Mouse (Mus musculus): ENCODE measurements at regions not wholly inside any gene's neighbourhood (a gene's known extent, or its start where the extent isn't known, plus 50 kb on each side); places are given as distances from the start of the nearest gene placed in this dataset.

DNA sequence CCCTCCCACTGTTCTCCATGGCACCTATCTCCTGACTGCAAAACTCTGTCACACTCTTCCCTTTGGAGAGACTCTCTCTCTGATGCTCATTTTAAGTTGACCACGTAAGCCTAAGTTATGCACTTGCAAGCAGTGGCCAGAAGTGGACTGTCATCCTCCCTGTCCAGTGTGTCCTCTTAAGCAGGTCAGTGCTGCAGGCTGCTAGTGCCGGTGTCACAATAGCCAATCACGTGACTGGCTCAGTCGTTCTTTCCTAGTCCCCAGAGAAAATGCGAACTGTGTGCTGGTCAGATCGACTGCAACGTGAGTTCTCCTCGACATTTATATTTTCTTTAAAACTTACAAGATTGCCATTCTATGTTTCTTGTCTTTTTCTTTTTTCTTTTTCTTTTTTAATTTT is 84.6 kb upstream of the Pced1b start:
- no peak for DNase-seq
- H3K27me3 ChIP-seq (replicated peaks; ENCODE audit: control insufficient read depth, insufficient read depth, low read length), result no peaks in the 10 kb centered on the region

DNA sequence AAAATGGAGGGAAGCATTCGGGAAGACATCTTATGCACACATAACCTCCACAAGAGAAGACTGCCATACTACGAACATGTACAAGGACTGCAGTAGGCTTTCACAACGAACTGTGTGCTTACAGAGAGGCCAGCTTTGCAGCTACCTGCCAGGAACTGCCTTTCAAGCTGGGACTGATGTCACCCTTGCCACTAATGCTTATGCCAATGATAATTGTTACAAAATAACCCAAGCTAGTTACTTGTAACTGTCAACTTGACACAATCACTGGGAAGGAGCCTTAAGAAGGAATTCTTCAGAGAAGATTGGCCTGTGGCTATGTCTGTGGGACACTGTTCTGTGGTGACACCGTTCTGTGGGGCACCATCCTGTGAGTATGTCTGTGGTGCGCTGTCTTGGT is 85.4 kb upstream of the Pced1b start:
- TF ChIP-seq POLR2A (IDR thresholded peaks at IDR 0.05; ENCODE audit: low read depth, low read length), result no peak
- WGBS, result 89% methylated on average over 5 of the region's 5 CpGs
- H3K27ac ChIP-seq (ENCODE audit: insufficient read depth, low read depth, low read length), result no peak overlapping the region
- no peaks in the 10 kb centered on the region for H3K27me3 ChIP-seq (replicated peaks; ENCODE audit: control insufficient read depth, insufficient read depth, low read length)
- H3K4me3 ChIP-seq (ENCODE audit: insufficient read depth, low read depth, low read length), result no peak overlapping the region
- no peak for DNase-seq
- no peaks in the 10 kb centered on the region for H3K4me1 ChIP-seq (ENCODE audit: control insufficient read depth, insufficient read depth, low read length)
- no peaks in the 10 kb centered on the region for H3K36me3 ChIP-seq (ENCODE audit: control insufficient read depth, insufficient read depth, low read length)

More for the DNA sequence above, 84.6 kb upstream of the Pced1b start:
- Histone ChIP-seq H3K27ac (ENCODE audit: insufficient read depth, low read depth, low read length) (no peak overlapping the region), H3K36me3 (ENCODE audit: control insufficient read depth, insufficient read depth, low read length) (no peaks in the 10 kb centered on the region), H3K4me3 (ENCODE audit: insufficient read depth, low read depth, low read length) (no peak overlapping the region), H3K4me1 (ENCODE audit: control insufficient read depth, insufficient read depth, low read length) (no peaks in the 10 kb centered on the region)
- TF ChIP-seq POLR2A (IDR thresholded peaks at IDR 0.05; ENCODE audit: low read depth, low read length), result no peak
- TF ChIP-seq CTCF (conservative IDR thresholded peaks at IDR 0.05; ENCODE audit: insufficient read depth, insufficient read length, low read depth, low read length), result no peak
- 90% methylated on average over 8 of the region's 8 CpGs for WGBS

DNA sequence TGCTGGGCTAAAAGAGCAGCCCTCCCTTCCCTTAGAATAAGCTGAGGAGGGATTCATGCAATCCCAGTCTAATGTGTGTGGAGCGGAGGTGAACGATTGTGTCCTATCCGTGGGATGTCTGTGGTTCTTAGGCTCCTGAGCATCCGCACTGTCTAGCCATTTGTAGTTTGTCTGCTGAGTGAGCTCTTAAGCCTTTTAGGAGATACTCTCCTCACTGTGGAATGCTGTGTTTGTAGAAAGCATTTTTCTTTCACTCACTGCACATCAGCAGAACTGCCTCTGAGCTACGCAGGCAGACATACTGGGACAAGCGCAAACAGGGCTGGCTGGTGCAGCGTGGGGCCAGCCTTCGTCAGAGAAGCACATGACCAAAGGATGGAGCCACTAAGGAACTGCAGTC is 94.6 kb upstream of the Pced1b start:
- TF ChIP-seq POLR2A (IDR thresholded peaks at IDR 0.05; ENCODE audit: low read depth, low read length), result no peak
- TF ChIP-seq CTCF (conservative IDR thresholded peaks at IDR 0.05; ENCODE audit: insufficient read depth, insufficient read length, low read depth, low read length), result no peak
- 69% methylated on average over 8 of the region's 8 CpGs for WGBS
- Histone ChIP-seq H3K36me3 (ENCODE audit: control insufficient read depth, insufficient read depth, low read length) (no peaks in the 10 kb centered on the region), H3K4me3 (ENCODE audit: insufficient read depth, low read depth, low read length) (no peak overlapping the region), H3K4me1 (ENCODE audit: control insufficient read depth, insufficient read depth, low read length) (no peaks in the 10 kb centered on the region), H3K27ac (ENCODE audit: insufficient read depth, low read depth, low read length) (no peak overlapping the region), H3K27me3 (replicated peaks; ENCODE audit: control insufficient read depth, insufficient read depth, low read length) (no peaks in the 10 kb centered on the region)
- no peak for DNase-seq

DNA sequence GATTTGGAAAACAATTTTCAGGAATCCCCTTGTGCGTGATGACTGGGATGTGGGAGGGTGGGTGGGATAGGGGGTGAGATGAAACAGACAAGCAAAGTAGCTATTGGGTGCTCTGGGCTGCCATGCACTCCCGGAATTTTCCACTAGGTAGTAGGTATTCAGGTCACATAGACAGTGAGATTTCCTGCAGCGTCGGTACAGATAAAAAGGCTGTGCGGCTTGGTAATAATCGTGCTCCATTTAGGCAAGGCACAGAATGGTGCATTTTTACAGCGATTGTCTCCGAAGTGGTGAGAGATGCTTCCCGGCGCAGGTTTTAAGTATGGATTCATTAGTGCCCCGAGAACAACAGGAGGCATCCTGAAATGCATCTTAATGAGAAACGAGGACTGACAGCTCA is 95.1 kb upstream of the Pced1b start:
- Histone ChIP-seq H3K4me1 (ENCODE audit: control insufficient read depth, insufficient read depth, low read length) (no peaks in the 10 kb centered on the region), H3K27ac (ENCODE audit: insufficient read depth, low read depth, low read length) (no peak overlapping the region), H3K36me3 (ENCODE audit: control insufficient read depth, insufficient read depth, low read length) (no peaks in the 10 kb centered on the region), H3K27me3 (replicated peaks; ENCODE audit: control insufficient read depth, insufficient read depth, low read length) (no peaks in the 10 kb centered on the region), H3K4me3 (ENCODE audit: insufficient read depth, low read depth, low read length) (no peak overlapping the region)
- no peak for DNase-seq
- WGBS, result 77% methylated on average over 12 of the region's 12 CpGs
- TF ChIP-seq CTCF (conservative IDR thresholded peaks at IDR 0.05; ENCODE audit: insufficient read depth, insufficient read length, low read depth, low read length) (no peak), POLR2A (IDR thresholded peaks at IDR 0.05; ENCODE audit: low read depth, low read length) (no peak)

DNA sequence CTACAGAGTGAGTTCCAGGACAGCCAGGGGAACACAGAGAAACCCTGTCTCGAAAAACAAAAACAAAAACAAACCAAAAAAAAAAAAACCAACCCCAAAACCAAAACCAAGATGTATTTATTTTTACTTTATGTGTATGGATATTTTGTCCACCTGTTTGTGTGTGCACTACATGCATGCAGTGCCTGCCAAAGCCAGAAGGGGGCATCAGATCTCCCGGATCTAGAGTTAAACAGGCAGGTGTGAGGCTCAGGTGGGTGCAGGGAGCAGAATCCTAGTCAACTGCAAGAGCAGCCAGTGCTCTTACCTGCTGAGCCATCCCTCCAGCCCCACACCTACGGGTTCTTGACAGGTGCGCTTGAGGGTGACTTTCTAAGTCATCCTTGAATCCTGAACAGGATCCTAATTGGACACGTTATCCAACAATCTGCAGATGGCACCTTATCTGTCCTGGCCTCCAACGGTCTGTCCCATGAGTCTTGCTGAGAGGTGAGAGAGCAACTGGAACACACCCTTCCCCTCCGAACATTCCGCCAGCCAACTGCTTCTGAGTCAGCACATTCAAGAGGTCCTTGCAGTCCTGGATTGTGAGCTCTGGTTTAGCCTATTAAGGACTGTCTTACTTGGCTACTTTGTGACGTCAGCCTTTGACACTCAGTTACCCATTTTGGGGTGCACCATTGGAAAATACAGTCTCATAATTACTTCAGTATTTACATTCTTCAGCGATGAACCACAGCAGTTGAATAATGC is 95.4 kb upstream of the Slc38a4 start:
- WGBS, result 84% methylated on average over 10 of the region's 10 CpGs
- H3K36me3 ChIP-seq (ENCODE audit: control insufficient read depth, insufficient read depth, low read length), result no peaks in the 10 kb centered on the region
- peak; percentile 24; the same call in 1 of the 2 replicates for TF ChIP-seq CTCF (conservative IDR thresholded peaks at IDR 0.05; ENCODE audit: insufficient read depth, insufficient read length, low read depth, low read length)
- no peak for TF ChIP-seq POLR2A (IDR thresholded peaks at IDR 0.05; ENCODE audit: low read depth, low read length)
- no peak for DNase-seq
- H3K27ac ChIP-seq (ENCODE audit: insufficient read depth, low read depth, low read length), result no peak overlapping the region
- no peaks in the 10 kb centered on the region for H3K4me1 ChIP-seq (ENCODE audit: control insufficient read depth, insufficient read depth, low read length)
- H3K4me3 ChIP-seq (ENCODE audit: insufficient read depth, low read depth, low read length), result no peak overlapping the region
- H3K27me3 ChIP-seq (replicated peaks; ENCODE audit: control insufficient read depth, insufficient read depth, low read length), result no peaks in the 10 kb centered on the region

DNA sequence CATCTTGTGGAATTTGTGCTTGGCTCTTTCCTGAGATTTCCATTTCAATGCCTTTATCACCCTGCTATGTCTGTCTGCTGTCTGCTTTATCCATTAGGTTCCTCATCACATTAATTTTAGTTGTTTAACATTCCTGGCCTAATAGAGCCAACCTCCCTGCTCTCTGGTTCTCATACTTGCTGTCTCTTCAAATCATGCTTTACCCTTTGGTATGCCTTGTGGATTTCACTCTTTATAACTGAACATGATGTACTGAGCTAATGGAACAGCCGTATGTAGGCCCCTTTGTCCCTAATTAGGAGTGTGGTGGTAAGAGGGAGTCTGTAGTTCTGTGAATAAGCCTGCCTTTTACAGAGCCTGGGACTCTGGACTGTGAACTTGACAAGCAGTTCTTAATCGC is 86.2 kb upstream of the Slc38a4 start:
- Histone ChIP-seq H3K4me3 (ENCODE audit: insufficient read depth, low read depth, low read length) (no peak overlapping the region), H3K4me1 (ENCODE audit: control insufficient read depth, insufficient read depth, low read length) (no peaks in the 10 kb centered on the region), H3K27ac (ENCODE audit: insufficient read depth, low read depth, low read length) (no peak overlapping the region), H3K27me3 (replicated peaks; ENCODE audit: control insufficient read depth, insufficient read depth, low read length) (no peaks in the 10 kb centered on the region), H3K36me3 (ENCODE audit: control insufficient read depth, insufficient read depth, low read length) (no peaks in the 10 kb centered on the region)
- 77% methylated on average over 2 of the region's 2 CpGs for WGBS
- DNase-seq, result no peak
- TF ChIP-seq POLR2A (IDR thresholded peaks at IDR 0.05; ENCODE audit: low read depth, low read length), result no peak
- TF ChIP-seq CTCF (conservative IDR thresholded peaks at IDR 0.05; ENCODE audit: insufficient read depth, insufficient read length, low read depth, low read length), result no peak

DNA sequence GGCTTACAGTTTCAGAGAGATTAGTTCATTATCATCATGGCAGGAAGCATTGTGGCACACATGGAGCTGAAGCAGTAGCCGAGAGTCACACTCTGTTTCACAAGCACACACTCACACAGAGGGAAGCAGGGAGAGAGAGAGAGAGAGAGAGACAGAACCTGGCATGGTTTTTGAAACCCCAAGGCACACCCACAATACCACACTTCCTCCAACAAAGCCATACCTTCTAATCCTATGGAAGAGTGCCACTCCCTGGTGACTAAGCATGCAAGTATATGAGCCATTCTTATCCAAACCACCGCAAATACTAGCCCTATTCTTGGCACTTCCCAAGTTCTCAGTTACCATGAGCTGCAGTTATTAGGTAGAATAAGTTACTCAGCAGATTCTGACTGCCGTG is 82.5 kb upstream of the Slc38a4 start:
- 84% methylated on average over 3 of the region's 3 CpGs for WGBS

More for the DNA sequence above, 82.5 kb upstream of the Slc38a4 start:
- Histone ChIP-seq H3K4me1 (ENCODE audit: control insufficient read depth, insufficient read depth, low read length) (no peaks in the 10 kb centered on the region), H3K36me3 (ENCODE audit: control insufficient read depth, insufficient read depth, low read length) (no peaks in the 10 kb centered on the region), H3K4me3 (ENCODE audit: insufficient read depth, low read depth, low read length) (no peak overlapping the region), H3K27me3 (replicated peaks; ENCODE audit: control insufficient read depth, insufficient read depth, low read length) (no peaks in the 10 kb centered on the region), H3K27ac (ENCODE audit: insufficient read depth, low read depth, low read length) (no peak overlapping the region)
- no peak for TF ChIP-seq POLR2A (IDR thresholded peaks at IDR 0.05; ENCODE audit: low read depth, low read length)
- no peak for TF ChIP-seq CTCF (conservative IDR thresholded peaks at IDR 0.05; ENCODE audit: insufficient read depth, insufficient read length, low read depth, low read length)
- no peak for DNase-seq

Measured in kidney, adult 2 months (tissue).